Mouse (Mus musculus): ENCODE data around the gene Adam1b. TPM values are rescaled to one million over a fixed set of nuclear protein-coding genes. Genes with fewer than 3 reads are reported as not detected.

Gene Adam1b
- total and polyA plus RNA-seq, 2 experiments: not detected

GRCm38 (mm10) chr5:121451203-121451602 is 52.0 kb downstream of the Adam1b start:
- no peak for TF ChIP-seq CTCF (IDR thresholded peaks at IDR 0.05; ENCODE audit: low read depth, low read length)
- no peak for TF ChIP-seq POLR2A (IDR thresholded peaks at IDR 0.05; ENCODE audit: extremely low read depth, insufficient read depth, low read length)
- peak overlapping the region; percentile 80; the same call in 1 of the 2 replicates for H3K27ac ChIP-seq (replicated peaks; ENCODE audit: insufficient read depth, low read depth, low read length)
- peaks cover 9% of the 10 kb centered on the region for H3K4me1 ChIP-seq (ENCODE audit: control insufficient read depth, insufficient read depth, low read length)
- no peaks in the 10 kb centered on the region; the same call in 1 of the 2 replicates for H3K79me2 ChIP-seq (ENCODE audit: control insufficient read depth, insufficient read depth, low read length)
- H3K9ac ChIP-seq (ENCODE audit: low read depth, low read length): no peak overlapping the region
- H3K36me3 ChIP-seq (ENCODE audit: control insufficient read depth, insufficient read depth, low read length): peaks cover 11% of the 10 kb centered on the region; the same call in 1 of the 2 replicates
- 25% methylated on average over 8 of the region's 8 CpGs for WGBS
- H3K27me3 ChIP-seq (ENCODE audit: control insufficient read depth, insufficient read depth, low read length): no peaks in the 10 kb centered on the region
- peak overlapping the region; percentile 96 for H3K4me3 ChIP-seq (ENCODE audit: insufficient read depth, low read depth, low read length)
- peak; percentile 30 for DNase-seq (ENCODE audit: extremely low read depth, low read depth, low spot score)

GRCm38 (mm10) chr5:121450476-121450875 is 52.8 kb downstream of the Adam1b start:
- no peak overlapping the region for H3K27ac ChIP-seq (replicated peaks; ENCODE audit: insufficient read depth, low read depth, low read length)
- H3K9ac ChIP-seq (ENCODE audit: low read depth, low read length): no peak overlapping the region; the same call in 1 of the 2 replicates
- WGBS: 37% methylated on average over 9 of the region's 9 CpGs
- peak; percentile 64 for DNase-seq (ENCODE audit: extremely low read depth, low read depth, low spot score)
- H3K36me3 ChIP-seq (ENCODE audit: control insufficient read depth, insufficient read depth, low read length): peaks cover 15% of the 10 kb centered on the region; the same call in 1 of the 2 replicates
- H3K4me3 ChIP-seq (ENCODE audit: insufficient read depth, low read depth, low read length): no peak overlapping the region
- no peaks in the 10 kb centered on the region for H3K27me3 ChIP-seq (ENCODE audit: control insufficient read depth, insufficient read depth, low read length)
- H3K79me2 ChIP-seq (ENCODE audit: control insufficient read depth, insufficient read depth, low read length): no peaks in the 10 kb centered on the region; the same call in 1 of the 2 replicates
- H3K4me1 ChIP-seq (ENCODE audit: control insufficient read depth, insufficient read depth, low read length): peaks cover 9% of the 10 kb centered on the region
- TF ChIP-seq CTCF (IDR thresholded peaks at IDR 0.05; ENCODE audit: low read depth, low read length) (no peak), POLR2A (IDR thresholded peaks at IDR 0.05; ENCODE audit: extremely low read depth, insufficient read depth, low read length) (no peak)

Other genes starting within 250 kb of the Adam1b start
- 49.5 and 53.7 TPM in 2 replicates for gene Trafd1, start 117.8 kb downstream of the Adam1b start, total RNA-seq (2014; rRNA removed)
- 53.2 and 67.0 TPM in 2 replicates for gene Trafd1, start 117.8 kb downstream of the Adam1b start, polyA plus RNA-seq (2012; rRNA removed)
- 8.6 and 8.9 TPM in 2 replicates for gene Naa25, start 105.5 kb downstream of the Adam1b start, total RNA-seq (2014; rRNA removed)
- gene Naa25, start 105.5 kb downstream of the Adam1b start, polyA plus RNA-seq (2012; rRNA removed): 5.8 and 7.6 TPM in 2 replicates
- not detected in 2 replicates for gene Tmem116, start 51.5 kb downstream of the Adam1b start, total RNA-seq (2014; rRNA removed)
- gene Tmem116, start 51.5 kb downstream of the Adam1b start, polyA plus RNA-seq (2012; rRNA removed): 0.20 and 0.21 TPM in 2 replicates
- gene Erp29, start 50.9 kb downstream of the Adam1b start, total RNA-seq (2014; rRNA removed): 21.9 and 30.0 TPM in 2 replicates
- gene Erp29, start 50.9 kb downstream of the Adam1b start, polyA plus RNA-seq (2012; rRNA removed): 21.5 and 27.1 TPM in 2 replicates
- gene Adam1a, start 42.0 kb upstream of the Adam1b start, total RNA-seq (2014; rRNA removed): 2.5 and 2.8 TPM in 2 replicates
- gene Adam1a, start 42.0 kb upstream of the Adam1b start, polyA plus RNA-seq (2012; rRNA removed): 0.85 and 1.4 TPM in 2 replicates
- gene Gm42878, start 42.0 kb upstream of the Adam1b start, total RNA-seq (2014; rRNA removed): 0.09 TPM in 1 of 2 replicates, not detected in the other
- not detected in 2 replicates for gene Gm42878, start 42.0 kb upstream of the Adam1b start, polyA plus RNA-seq (2012; rRNA removed)
- gene Mapkapk5, start 42.5 kb upstream of the Adam1b start, total RNA-seq (2014; rRNA removed): 39.0 and 40.1 TPM in 2 replicates
- 16.8 and 21.7 TPM in 2 replicates for gene Mapkapk5, start 42.5 kb upstream of the Adam1b start, polyA plus RNA-seq (2012; rRNA removed)
- 1,488 and 1,502 TPM in 2 replicates for gene Aldh2, start 90.4 kb upstream of the Adam1b start, total RNA-seq (2014; rRNA removed)
- gene Aldh2, start 90.4 kb upstream of the Adam1b start, polyA plus RNA-seq (2012; rRNA removed): 3,750 and 4,351 TPM in 2 replicates
- gene Acad12, start 115.5 kb upstream of the Adam1b start, total RNA-seq (2014; rRNA removed): 9.6 and 14.4 TPM in 2 replicates
- gene Acad12, start 115.5 kb upstream of the Adam1b start, polyA plus RNA-seq (2012; rRNA removed): 9.1 and 10.1 TPM in 2 replicates
- gene Acad10, start 157.1 kb upstream of the Adam1b start, total RNA-seq (2014; rRNA removed): 19.6 and 23.5 TPM in 2 replicates
- gene Acad10, start 157.1 kb upstream of the Adam1b start, polyA plus RNA-seq (2012; rRNA removed): 27.5 and 27.7 TPM in 2 replicates
- 95.5 and 112 TPM in 2 replicates for gene Brap, start 157.1 kb upstream of the Adam1b start, total RNA-seq (2014; rRNA removed)
- gene Brap, start 157.1 kb upstream of the Adam1b start, polyA plus RNA-seq (2012; rRNA removed): 48.1 and 48.7 TPM in 2 replicates
- 58.5 and 74.7 TPM in 2 replicates for gene Atxn2, start 207.9 kb upstream of the Adam1b start, total RNA-seq (2014; rRNA removed)
- gene Atxn2, start 207.9 kb upstream of the Adam1b start, polyA plus RNA-seq (2012; rRNA removed): 70.1 and 92.8 TPM in 2 replicates